Mouse (Mus musculus): ENCODE data around the gene Dnah9. TPM values are rescaled to one million over a fixed set of nuclear protein-coding genes. Genes with fewer than 3 reads are reported as not detected.

The Dnah9 gene
- total and polyA plus RNA-seq, 3 experiments, result 0.01 TPM; not detected in 2

- Histone ChIP-seq H3K9me3 (replicated peaks; ENCODE audit: insufficient read depth, low read length) (no peaks in the 10 kb centered on the region), H3K9ac (ENCODE audit: control insufficient read depth, low read depth, low read length, poor library complexity, severe bottlenecking) (peak overlapping the region; percentile 99), H3K27me3 (ENCODE audit: control insufficient read depth in 1 of 2, insufficient read depth in 2 of 2, low read length in 2 of 2) (no peaks in the 10 kb centered on the region), H3K79me2 (ENCODE audit: control insufficient read depth, insufficient read depth, low read length, poor library complexity) (peaks cover 27% of the 10 kb centered on the region), H3K27ac (ENCODE audit: control insufficient read depth, low read depth, low read length) (peak overlapping the region; percentile 49), H3K4me3 (ENCODE audit: control insufficient read depth in 1 of 2, insufficient read depth in 1 of 2, low read depth in 2 of 2, low read length in 2 of 2) (peak overlapping the region; percentile 95 to 96), H3K36me3 (ENCODE audit: control insufficient read depth in 1 of 2, insufficient read depth in 2 of 2, low read length in 2 of 2) (peaks cover 3 to 35% of the 10 kb centered on the region in 2 experiments; a peak in 2 of 4 replicates), H3K4me1 (ENCODE audit: control insufficient read depth in 1 of 2, insufficient read depth in 2 of 2, low read length in 2 of 2) (peaks cover 23 to 28% of the 10 kb centered on the region in 2 experiments)
- peak; percentile 56 for DNase-seq (ENCODE audit: low read depth, low spot score)
- TF ChIP-seq TBP (IDR thresholded peaks at IDR 0.05; ENCODE audit: low read depth, low read length) (no peak), ELF1 (IDR thresholded peaks at IDR 0.05; ENCODE audit: low read depth, low read length) (no peak), SIN3A (IDR thresholded peaks at IDR 0.05; ENCODE audit: low read length) (peak; percentile 40; the same call in 1 of the 2 replicates), MEF2A (IDR thresholded peaks at IDR 0.05; ENCODE audit: extremely low read depth, insufficient replicate concordance, low read depth, low read length, poor library complexity, severe bottlenecking) (no peak), ZC3H11A (IDR thresholded peaks at IDR 0.05; ENCODE audit: low read depth, low read length) (no peak), MXI1 (IDR thresholded peaks at IDR 0.05; ENCODE audit: low read depth, low read length) (no peak), EP300 (IDR thresholded peaks at IDR 0.05; ENCODE audit: low read depth in 1 of 2, low read length in 2 of 2) (no peak), SMC3 (IDR thresholded peaks at IDR 0.05; ENCODE audit: low read depth, low read length) (no peak), UBTF (IDR thresholded peaks at IDR 0.05; ENCODE audit: borderline replicate concordance, insufficient read depth, low read depth, low read length) (peak; percentile 99; the same call in 1 of the 2 replicates), USF2 (IDR thresholded peaks at IDR 0.05; ENCODE audit: borderline replicate concordance in 1 of 2, insufficient read depth in 1 of 2, low read depth in 1 of 2, low read length in 2 of 2) (no peak), NELFE (IDR thresholded peaks at IDR 0.05; ENCODE audit: low read depth, low read length) (no peak), HCFC1 (IDR thresholded peaks at IDR 0.05; ENCODE audit: low read depth, low read length) (peak; percentile 38; the same call in 1 of the 2 replicates), ETS1 (IDR thresholded peaks at IDR 0.05; ENCODE audit: low read depth, low read length) (no peak), POLR2A (IDR thresholded peaks at IDR 0.05; ENCODE audit: control insufficient read depth in 1 of 2, insufficient read depth in 1 of 2, low read depth in 1 of 2, low read length in 2 of 2, poor library complexity in 1 of 2) (no peak), USF1 (IDR thresholded peaks at IDR 0.05; ENCODE audit: low read depth, low read length) (no peak), POLR2AphosphoS2 (IDR thresholded peaks at IDR 0.05; ENCODE audit: low read length) (no peak)
Measured at GRCm38 (mm10) chr11:65787421-65788151, 380.8 kb downstream of the Dnah9 start.

GRCm38 (mm10) chr11:65786160-65786559, 382.2 kb downstream of the Dnah9 start:
- no peak overlapping the region for H3K27ac ChIP-seq (ENCODE audit: control insufficient read depth, low read depth, low read length)
- peak; percentile 45 for DNase-seq (ENCODE audit: low read depth, low spot score)
- peaks cover 4 to 28% of the 10 kb centered on the region in 2 experiments; a peak in 2 of 4 replicates for H3K36me3 ChIP-seq (ENCODE audit: control insufficient read depth in 1 of 2, insufficient read depth in 2 of 2, low read length in 2 of 2)
- peaks cover 28% of the 10 kb centered on the region for H3K79me2 ChIP-seq (ENCODE audit: control insufficient read depth, insufficient read depth, low read length, poor library complexity)
- peaks cover 18 to 20% of the 10 kb centered on the region in 2 experiments for H3K4me1 ChIP-seq (ENCODE audit: control insufficient read depth in 1 of 2, insufficient read depth in 2 of 2, low read length in 2 of 2)
- no peak for TF ChIP-seq MAFK (IDR thresholded peaks at IDR 0.05; ENCODE audit: borderline replicate concordance, low read depth, low read length)
- TF ChIP-seq EP300 (IDR thresholded peaks at IDR 0.05; ENCODE audit: low read depth in 1 of 2, low read length in 2 of 2), result peak; percentile 78 to 81
- peak; percentile 80 for TF ChIP-seq MXI1 (IDR thresholded peaks at IDR 0.05; ENCODE audit: low read depth, low read length)
- TF ChIP-seq POLR2AphosphoS2 (IDR thresholded peaks at IDR 0.05; ENCODE audit: low read length), result no peak
- TF ChIP-seq TCF12 (IDR thresholded peaks at IDR 0.05; ENCODE audit: low read depth, low read length), result peak; percentile 90
- 0 out of 2 replicates have a peak, but pooled peaks have one; percentile 57 for TF ChIP-seq MAZ (IDR thresholded peaks at IDR 0.05; ENCODE audit: low read depth, low read length)
- TF ChIP-seq RCOR1 (IDR thresholded peaks at IDR 0.05; ENCODE audit: low read depth, low read length), result peak; percentile 19; the same call in 1 of the 2 replicates
- no peak for TF ChIP-seq BHLHE40 (IDR thresholded peaks at IDR 0.05; ENCODE audit: borderline replicate concordance, low read depth, low read length)
- 0 out of 2 replicates have a peak, but pooled peaks have one; percentile 25 for TF ChIP-seq MYC (IDR thresholded peaks at IDR 0.05; ENCODE audit: low read depth, low read length)
- peak; percentile 82 for TF ChIP-seq USF1 (IDR thresholded peaks at IDR 0.05; ENCODE audit: low read depth, low read length)
- TF ChIP-seq TAL1 (IDR thresholded peaks at IDR 0.05; ENCODE audit: low read length), result peak; percentile 47
- TF ChIP-seq UBTF (IDR thresholded peaks at IDR 0.05; ENCODE audit: borderline replicate concordance, insufficient read depth, low read depth, low read length), result no peak
- TF ChIP-seq ETS1 (IDR thresholded peaks at IDR 0.05; ENCODE audit: low read depth, low read length), result peak; percentile 55; the same call in 1 of the 2 replicates
- TF ChIP-seq SIN3A (IDR thresholded peaks at IDR 0.05; ENCODE audit: low read length), result peak; percentile 65
- no peak for TF ChIP-seq RAD21 (IDR thresholded peaks at IDR 0.05; ENCODE audit: low read depth, low read length)
- TF ChIP-seq GATA1 (IDR thresholded peaks at IDR 0.05; ENCODE audit: low read depth, low read length), result peak; percentile 87
- TF ChIP-seq GABPA (IDR thresholded peaks at IDR 0.05; ENCODE audit: low read depth, low read length), result no peak
- H3K4me3 ChIP-seq (ENCODE audit: control insufficient read depth in 1 of 2, insufficient read depth in 1 of 2, low read depth in 2 of 2, low read length in 2 of 2), result peak overlapping the region in 1 of 2 experiments; percentile 6; a peak in 1 of 4 replicates
- H3K9ac ChIP-seq (ENCODE audit: control insufficient read depth, low read depth, low read length, poor library complexity, severe bottlenecking), result peak overlapping the region; percentile 20; the same call in 1 of the 2 replicates
- H3K27me3 ChIP-seq (ENCODE audit: control insufficient read depth in 1 of 2, insufficient read depth in 2 of 2, low read length in 2 of 2), result no peaks in the 10 kb centered on the region
- no peaks in the 10 kb centered on the region for H3K9me3 ChIP-seq (replicated peaks; ENCODE audit: insufficient read depth, low read length)
